Mouse (Mus musculus): ENCODE results near the gene Atp6v1f.

DNA sequence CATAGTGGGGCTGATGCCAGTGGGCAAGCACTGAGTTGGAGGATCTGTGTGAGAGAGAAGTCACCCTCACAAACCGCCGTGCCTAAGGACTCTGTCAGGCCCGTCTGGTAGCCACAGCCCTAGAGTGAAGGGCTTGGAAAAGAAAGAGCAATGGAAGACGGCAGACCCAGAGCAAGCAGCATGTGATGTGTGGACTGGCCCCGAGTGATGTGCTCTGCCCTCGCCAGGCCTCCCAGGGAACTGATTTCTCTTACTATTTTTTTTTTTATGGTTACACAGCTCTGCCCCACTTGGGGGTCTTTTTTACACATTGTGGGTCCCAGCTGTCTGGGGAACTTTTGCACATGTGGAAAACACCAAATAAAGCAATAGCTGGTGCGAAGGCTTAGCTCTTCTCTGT is 6.0 kb upstream of the Atp6v1f start:
- TF ChIP-seq POLR2A (IDR thresholded peaks at IDR 0.05; ENCODE audit: low read depth, low read length) (no peak), CTCF (conservative IDR thresholded peaks at IDR 0.05; ENCODE audit: insufficient read depth, insufficient read length, low read depth, low read length) (no peak)

All from kidney, adult 2 months (tissue).